22 mouse cellular contexts compared by ENCODE assay signal in the genomic region with DNA sequence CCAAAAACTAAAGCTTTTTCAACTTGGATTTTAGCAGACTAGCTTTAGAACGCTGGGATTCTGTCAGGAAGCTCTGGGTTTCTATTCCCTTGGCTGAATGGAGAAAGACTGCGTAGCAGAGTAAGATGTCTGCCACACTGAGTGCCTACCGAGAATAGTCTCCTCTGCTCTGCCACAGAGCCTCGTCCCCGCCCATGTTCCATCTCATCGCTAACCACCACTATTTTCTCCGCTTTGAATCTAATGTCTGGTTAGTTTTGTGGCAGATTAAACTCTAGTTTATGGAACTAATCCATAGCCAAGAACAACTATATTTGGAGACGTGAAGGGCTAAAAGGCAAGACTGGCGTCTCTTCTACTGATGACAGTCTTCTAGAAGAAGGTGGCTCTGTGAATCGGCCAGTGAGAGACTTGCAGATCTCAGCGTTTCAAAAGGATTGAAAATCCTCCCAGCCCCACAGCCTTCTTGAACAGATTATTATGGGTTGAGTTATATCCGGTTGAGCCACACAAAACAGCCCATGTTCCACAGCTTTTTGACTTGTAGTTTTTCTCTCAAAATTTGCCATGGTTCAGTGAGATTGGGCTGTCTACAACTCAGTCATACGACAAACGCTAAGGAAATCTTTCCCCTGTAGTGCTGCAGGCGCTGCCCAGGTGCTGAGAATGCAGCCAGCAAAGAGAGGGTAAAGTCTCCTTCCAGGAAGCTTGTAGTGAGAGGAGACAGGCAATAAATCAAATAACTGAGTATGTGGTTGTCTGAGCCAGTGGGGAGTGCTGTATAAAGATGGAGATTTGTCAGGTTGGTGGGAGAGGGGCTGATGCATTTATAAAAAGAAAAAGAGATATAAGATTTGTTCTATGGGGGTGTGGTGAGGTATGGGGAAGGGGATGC. TPM values are rescaled to one million over a fixed set of nuclear protein-coding genes. Genes with fewer than 3 reads are reported as not detected.
A peak's percentile ranks its signal among the peaks of the same experiment; 100 is the strongest.
DNase-seq lines count a peak whose midpoint lies in the region; ATAC-seq and TF ChIP-seq lines count a peak whose summit lies in the region.
"Had no signal": no experiment of that assay in that cellular context is flagged by ENCODE, and none has a peak within 500 bp of the region (broad histone marks: within the 10 kb centered on the region; RNA-seq: fewer than 3 reads in every experiment).

No protein-coding gene starts in this region.

- no peak overlapping the region for H3K4me3 ChIP-seq in kidney, embryonic 16.5 days (ENCODE audit: low read length)
- H3K4me3 ChIP-seq in forebrain, embryonic 12.5 days (replicated peaks): no peak overlapping the region
- H3K4me3 ChIP-seq in liver, postnatal 0 days (ENCODE audit: low read depth, low read length): no peak overlapping the region
- H3K4me3 ChIP-seq: embryonic facial prominence, embryonic 13.5 days; forebrain, embryonic 15.5 days; heart, embryonic 13.5 days; hindbrain, embryonic 13.5 days; limb, embryonic 12.5 days; liver, embryonic 12.5 days had no signal

- no peak overlapping the region for H3K9ac ChIP-seq in kidney, embryonic 16.5 days (replicated peaks; ENCODE audit: low read length)
- no peak overlapping the region for H3K9ac ChIP-seq in forebrain, embryonic 12.5 days
- H3K9ac ChIP-seq in liver, postnatal 0 days (replicated peaks): no peak overlapping the region
- H3K9ac ChIP-seq: embryonic facial prominence, embryonic 13.5 days; forebrain, embryonic 15.5 days; heart, embryonic 13.5 days; hindbrain, embryonic 13.5 days; limb, embryonic 12.5 days; liver, embryonic 12.5 days; lung, embryonic 14.5 days had no signal

- 70% methylated on average over 15 of the region's 15 CpGs for WGBS in kidney, embryonic 16.5 days
- WGBS in forebrain, embryonic 12.5 days: 87% methylated on average over 15 of the region's 15 CpGs
- WGBS in liver, postnatal 0 days (ENCODE audit: insufficient replicate concordance): 60% methylated on average over 15 of the region's 15 CpGs

- H3K9me3 ChIP-seq in kidney, embryonic 16.5 days (ENCODE audit: low read length): no peaks in the 10 kb centered on the region
- H3K9me3 ChIP-seq in forebrain, embryonic 12.5 days: no peaks in the 10 kb centered on the region
- no peaks in the 10 kb centered on the region for H3K9me3 ChIP-seq in liver, postnatal 0 days (ENCODE audit: low read length)
- H3K9me3 ChIP-seq: embryonic facial prominence, embryonic 13.5 days; forebrain, embryonic 15.5 days; heart, embryonic 13.5 days; hindbrain, embryonic 13.5 days; limb, embryonic 12.5 days; liver, embryonic 12.5 days had no signal

- TF ChIP-seq CTCF in liver, postnatal 0 days (IDR thresholded peaks at IDR 0.05; ENCODE audit: low read depth): no peak

- no peaks in the 10 kb centered on the region for H3K27me3 ChIP-seq in kidney, embryonic 16.5 days (ENCODE audit: insufficient read depth, low read length)
- H3K27me3 ChIP-seq in forebrain, embryonic 12.5 days: no peaks in the 10 kb centered on the region
- peaks cover 4% of the 10 kb centered on the region; the same call in 1 of the 2 replicates for H3K27me3 ChIP-seq in liver, postnatal 0 days (ENCODE audit: insufficient read depth, low read length)
- H3K27me3 ChIP-seq: forebrain, embryonic 15.5 days; hindbrain, embryonic 13.5 days had no signal

- TF ChIP-seq EP300 in liver, postnatal 0 days (IDR thresholded peaks at IDR 0.05; ENCODE audit: low read depth): no peak

- ATAC-seq in CD4-positive, CD25-positive, alpha-beta regulatory T cell, adult 4 months: no peak
- no peak for ATAC-seq in kidney, embryonic 16.5 days (ENCODE audit: low FRiP score, low TSS enrichment)
- ATAC-seq in forebrain, embryonic 12.5 days (ENCODE audit: low FRiP score): no peak
- no peak for ATAC-seq in liver, postnatal 0 days
- ATAC-seq: forebrain, embryonic 15.5 days; liver, embryonic 12.5 days; midbrain, embryonic 16.5 days had no signal

- DNase-seq in CD4-positive, CD25-positive, alpha-beta regulatory T cell, adult 2 months (ENCODE audit: low read depth, low spot score): peak; percentile 51
- peak; percentile 52 for DNase-seq in kidney, adult 9 months
- DNase-seq in kidney, postnatal 14 days: peak; percentile 36
- DNase-seq in frontal cortex, postnatal 10 days (ENCODE audit: low spot score in 2 of 2): no peak
- DNase-seq in liver, postnatal 0 days: no peak
- DNase-seq: adrenal gland, postnatal 14 days; cerebellum, adult 11 months; cerebellum, postnatal 10 days; lung, embryonic 14.5 days; lung, postnatal 36 days; right cerebral cortex, postnatal 4 days; thymus, postnatal 36 days had no signal

- no peak overlapping the region for H3K27ac ChIP-seq in kidney, embryonic 16.5 days (ENCODE audit: low read length)
- no peak overlapping the region for H3K27ac ChIP-seq in forebrain, embryonic 12.5 days
- no peak overlapping the region for H3K27ac ChIP-seq in liver, postnatal 0 days (ENCODE audit: low read depth)
- H3K27ac ChIP-seq: embryonic facial prominence, embryonic 13.5 days; forebrain, embryonic 15.5 days; heart, embryonic 13.5 days; hindbrain, embryonic 13.5 days; limb, embryonic 12.5 days; liver, embryonic 12.5 days had no signal

- no peaks in the 10 kb centered on the region for H3K36me3 ChIP-seq in kidney, embryonic 16.5 days (ENCODE audit: insufficient read depth, low read length)
- H3K36me3 ChIP-seq in forebrain, embryonic 12.5 days (replicated peaks): no peaks in the 10 kb centered on the region
- no peaks in the 10 kb centered on the region for H3K36me3 ChIP-seq in liver, postnatal 0 days (replicated peaks; ENCODE audit: insufficient read depth, low read length)
- H3K36me3 ChIP-seq: embryonic facial prominence, embryonic 13.5 days; forebrain, embryonic 15.5 days; heart, embryonic 13.5 days; hindbrain, embryonic 13.5 days; limb, embryonic 12.5 days; liver, embryonic 12.5 days had no signal

- no peaks in the 10 kb centered on the region; the same call in 1 of the 2 replicates for H3K4me1 ChIP-seq in kidney, embryonic 16.5 days (ENCODE audit: insufficient read depth, low read length)
- peaks cover 12% of the 10 kb centered on the region; the same call in 1 of the 2 replicates for H3K4me1 ChIP-seq in forebrain, embryonic 12.5 days
- peaks cover 52% of the 10 kb centered on the region for H3K4me1 ChIP-seq in liver, postnatal 0 days (ENCODE audit: insufficient read depth)
- H3K4me1 ChIP-seq: forebrain, embryonic 15.5 days; limb, embryonic 12.5 days had no signal

- H3K4me2 ChIP-seq in kidney, embryonic 16.5 days (replicated peaks; ENCODE audit: low read depth, low read length): no peak overlapping the region
- H3K4me2 ChIP-seq in forebrain, embryonic 12.5 days: no peak overlapping the region
- no peak overlapping the region for H3K4me2 ChIP-seq in liver, postnatal 0 days (ENCODE audit: low read depth, low read length)
- H3K4me2 ChIP-seq: embryonic facial prominence, embryonic 13.5 days; forebrain, embryonic 15.5 days; heart, embryonic 13.5 days; hindbrain, embryonic 13.5 days; limb, embryonic 12.5 days; liver, embryonic 12.5 days; lung, embryonic 14.5 days had no signal

RNA-seq across cellular contexts. Expression of a gene that starts 5.6 kb away (rescaled TPM):
- polyA plus RNA-seq in CD4-positive, CD25-positive, alpha-beta regulatory T cell, adult 4 months (2017; shearing (Covaris generic)): 100 to 1,000 TPM; 109 to 197 TPM
- 5.4 and 6.3 TPM in 2 replicates for polyA plus RNA-seq in kidney, embryonic 16.5 days (2015; fragmentation: Nextera tagmentation; extraction: Ambion mirVana)
- polyA plus RNA-seq in forebrain, embryonic 12.5 days (2016; fragmentation: Nextera tagmentation; extraction: Ambion mirVana): 1.4 and 1.6 TPM in 2 replicates
- 6.0 TPM in 2 replicates for polyA plus RNA-seq in liver, postnatal 0 days (2015; fragmentation: Nextera tagmentation; extraction: Ambion mirVana)

RNA-seq across cellular contexts. Expression of a gene that starts 51.9 kb away (rescaled TPM):
- polyA plus RNA-seq in CD4-positive, CD25-positive, alpha-beta regulatory T cell, adult 4 months (2017; shearing (Covaris generic)): under 1 TPM in 1 of 2 experiments, not detected in 1; 0.32 TPM
- 5.0 and 5.1 TPM in 2 replicates for polyA plus RNA-seq in kidney, embryonic 16.5 days (2015; fragmentation: Nextera tagmentation; extraction: Ambion mirVana)
- 6.6 and 6.9 TPM in 2 replicates for polyA plus RNA-seq in forebrain, embryonic 12.5 days (2016; fragmentation: Nextera tagmentation; extraction: Ambion mirVana)
- polyA plus RNA-seq in liver, postnatal 0 days (2015; fragmentation: Nextera tagmentation; extraction: Ambion mirVana): 1.1 and 1.6 TPM in 2 replicates

Comparison
In these comparisons a context has a peak if more than half of its experiments do, and no peak if none do; other contexts are left out.
1. DNase-seq: peak in CD4-positive, CD25-positive, alpha-beta regulatory T cell, adult 2 months (single experiment), kidney, adult 9 months (single experiment) and kidney, postnatal 14 days (single experiment); none in frontal cortex, postnatal 10 days (0 of 2) and liver, postnatal 0 days (single experiment).
2. RNA of a gene that starts 5.6 kb away (polyA plus RNA-seq): 109 to 197 TPM in CD4-positive, CD25-positive, alpha-beta regulatory T cell, adult 4 months; 5.4 to 6.3 TPM in kidney, embryonic 16.5 days, 6.0 TPM in liver, postnatal 0 days and 1.4 to 1.6 TPM in forebrain, embryonic 12.5 days; every median in the first group is over 10 times any median in the second.